Mouse (Mus musculus): ENCODE results near the gene Ano4.

Ano4 gene

GRCm38 (mm10) chr10:89344491-89345195, at the start of gene Ano4:
Gene Ano4 (minus strand): TSS chr10:89344762.
- in situ Hi-C loops (cut with MboI, MseI), result no loop called here

GRCm38 (mm10) chr10:89392687-89393086, 48.1 kb upstream of the Ano4 start:
- in situ Hi-C loops (cut with MboI, MseI), result no loop called here

DNA sequence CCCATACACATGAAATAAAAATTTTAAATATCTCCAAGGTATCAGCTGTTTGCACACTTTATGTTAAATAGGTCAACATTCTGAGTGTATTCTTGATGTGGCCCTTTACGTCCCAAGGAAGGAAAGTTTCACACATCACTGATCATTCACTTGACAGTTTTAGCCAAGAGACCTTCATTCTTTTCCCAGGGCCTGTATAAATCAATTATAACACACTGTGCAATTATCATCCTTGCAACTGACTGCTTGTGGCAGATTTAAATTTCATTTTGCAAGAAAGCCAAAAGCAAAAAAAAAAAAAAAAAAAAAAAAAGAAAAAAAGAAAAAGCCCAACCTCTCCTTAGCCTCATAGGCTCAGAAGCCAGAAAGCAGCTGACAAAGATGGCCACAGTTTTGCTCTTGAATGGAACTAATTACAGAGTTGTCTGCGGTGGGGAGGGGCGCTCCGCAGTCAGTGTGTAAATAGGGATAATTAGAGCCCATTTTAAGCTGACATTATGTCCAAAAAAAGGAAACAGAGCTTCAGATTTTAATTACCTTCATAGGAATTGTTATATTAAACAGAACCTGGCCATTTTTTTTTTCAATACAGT, 47.1 kb upstream of the Ano4 start:
- in situ Hi-C loops (cut with MboI, MseI), result no loop called here

DNA sequence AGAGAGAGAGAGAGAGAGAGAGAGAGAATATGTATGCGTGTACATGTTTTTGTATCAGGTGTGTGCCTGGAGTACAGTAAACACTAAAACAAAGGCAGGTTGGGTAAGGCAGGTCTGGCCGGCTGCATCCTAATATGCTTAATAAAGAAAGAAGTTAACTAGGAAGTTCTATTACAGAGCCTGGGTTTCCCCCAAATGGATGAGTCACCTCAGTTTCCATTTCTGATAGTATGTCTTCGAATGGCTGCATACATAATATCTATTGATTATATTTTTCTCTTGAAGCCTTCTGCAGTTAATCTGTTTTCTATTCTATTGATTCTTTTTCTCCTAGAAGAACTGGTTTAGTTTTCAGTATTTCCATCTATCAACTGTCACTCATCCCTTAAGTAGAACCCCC, 41.9 kb upstream of the Ano4 start:
- in situ Hi-C loops (cut with MboI, MseI), result no loop called here

DNA sequence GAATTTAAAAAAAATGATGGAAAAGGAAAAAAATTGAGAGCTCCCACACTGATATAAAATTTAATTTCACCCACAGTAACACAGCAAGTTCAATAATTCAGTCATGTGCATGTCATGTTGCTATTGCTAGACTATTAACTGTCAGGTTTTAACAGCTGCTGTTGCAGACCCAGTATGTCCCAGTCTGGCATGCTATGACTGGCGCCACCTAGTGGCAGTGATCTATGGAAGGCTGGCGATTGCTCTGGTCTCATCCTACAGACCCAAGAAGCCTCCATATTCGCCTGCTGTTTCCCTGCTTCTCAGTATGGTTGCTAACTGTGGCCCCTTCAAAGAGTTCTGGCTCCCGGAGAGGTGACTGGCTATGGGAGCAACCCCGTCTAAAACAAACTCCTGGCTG, 38.9 kb upstream of the Ano4 start:
- in situ Hi-C loops (cut with MboI, MseI), result no loop called here

DNA sequence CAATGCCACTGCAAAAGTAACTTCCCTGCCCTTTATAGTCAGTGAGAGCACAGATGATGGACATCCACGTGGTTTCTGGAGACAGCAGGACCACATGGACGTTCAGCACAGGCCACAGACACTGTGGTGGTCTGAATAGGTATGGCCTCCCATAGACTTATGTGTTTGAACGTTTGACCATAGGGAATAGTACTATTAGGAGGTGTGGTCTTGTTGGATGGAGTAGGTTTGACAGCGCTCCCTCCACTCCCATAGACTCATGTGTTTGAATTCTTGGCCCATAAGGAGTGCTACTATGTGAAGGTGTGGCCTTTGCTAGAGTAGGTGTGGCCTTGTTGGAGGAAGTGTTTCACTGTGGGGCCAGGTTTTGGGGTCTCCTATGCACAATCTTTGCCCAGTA, 33.2 kb upstream of the Ano4 start:
- in situ Hi-C loops (cut with MboI, MseI), result no loop called here

GRCm38 (mm10) chr10:89370051-89370450, 25.5 kb upstream of the Ano4 start:
- in situ Hi-C loops (cut with MboI, MseI), result no loop called here

GRCm38 (mm10) chr10:89358933-89359332, 14.4 kb upstream of the Ano4 start:
- in situ Hi-C loops (cut with MboI, MseI), result no loop called here

GRCm38 (mm10) chr10:89354639-89355038, 10.1 kb upstream of the Ano4 start:
- in situ Hi-C loops (cut with MboI, MseI), result no loop called here

DNA sequence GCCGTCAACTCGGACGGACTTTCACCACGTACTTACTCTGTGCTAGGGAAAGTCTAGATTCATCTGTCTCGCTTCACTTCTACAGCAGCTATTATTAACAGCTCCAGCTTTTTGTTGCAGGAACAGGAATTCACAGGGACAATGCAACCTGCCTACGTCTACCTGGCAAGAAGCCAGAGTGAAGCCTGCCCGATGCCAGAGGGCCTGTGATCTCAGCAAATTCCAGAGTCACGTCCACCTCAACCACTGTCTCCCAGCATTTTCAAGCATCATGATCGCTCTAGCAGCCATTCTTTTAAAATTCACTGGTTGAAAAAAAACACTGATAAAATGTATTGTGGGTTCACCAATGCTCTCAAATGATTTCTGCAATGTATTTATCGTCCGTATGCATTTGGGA, 6.9 kb upstream of the Ano4 start:
- in situ Hi-C loops (cut with MboI, MseI), result no loop called here

DNA sequence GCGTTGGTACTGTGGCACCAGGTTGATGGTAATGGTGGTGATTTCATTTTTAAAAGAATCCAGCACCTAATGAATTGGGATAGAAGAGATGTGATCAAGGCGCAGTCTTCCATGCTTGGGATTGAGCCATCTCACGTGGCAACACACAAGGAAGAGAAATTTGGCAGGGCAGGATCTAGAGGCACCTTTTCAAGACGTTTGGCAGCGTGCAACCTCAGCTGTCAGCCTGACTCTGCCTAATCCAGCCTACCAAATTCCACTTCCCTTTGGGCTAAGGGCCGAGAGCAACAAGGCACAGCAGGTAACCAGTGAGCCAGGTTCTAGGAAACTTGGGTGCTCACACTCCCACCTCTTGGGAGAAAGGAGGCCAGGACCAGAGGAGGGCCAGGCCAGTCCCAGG, 1.0 kb upstream of the Ano4 start:
- in situ Hi-C loops (cut with MboI, MseI), result no loop called here

DNA sequence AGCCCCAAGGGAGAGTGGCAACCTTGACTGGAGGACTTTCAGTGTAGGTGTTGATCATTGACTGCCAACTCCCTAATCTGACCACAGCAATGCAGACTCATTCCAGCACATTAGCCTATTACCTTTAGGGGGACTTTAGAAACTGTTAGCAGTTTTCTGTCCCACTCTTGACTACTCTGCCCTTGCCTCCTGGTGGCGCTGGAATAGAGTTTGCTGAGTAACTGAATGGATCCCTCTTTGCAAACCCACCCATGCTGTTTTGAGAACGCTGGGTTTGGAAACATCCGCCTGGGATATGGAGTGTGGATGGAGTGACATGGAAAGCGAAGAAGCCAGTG, 603 bp upstream of the Ano4 start:
- in situ Hi-C loops (cut with MboI, MseI), result no loop called here

DNA sequence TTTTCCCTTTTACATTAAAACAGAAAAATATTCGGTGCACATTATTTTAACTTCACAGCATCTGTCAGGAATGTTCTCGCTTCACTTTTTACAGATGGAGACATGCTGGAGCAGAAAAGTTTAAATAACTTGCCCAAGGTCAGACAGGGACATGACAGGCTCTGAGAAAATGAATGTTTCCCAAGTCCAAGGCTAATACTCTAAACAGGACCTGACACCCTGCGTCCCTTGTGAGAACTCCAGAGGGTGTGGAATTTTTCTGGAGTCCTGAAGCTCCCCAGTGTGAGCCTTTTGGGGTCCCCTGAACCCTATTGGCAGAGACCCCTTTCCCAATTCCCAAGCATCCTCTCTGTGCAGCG, 451 bp downstream of the Ano4 start:
- in situ Hi-C loops (cut with MboI, MseI), result no loop called here

DNA sequence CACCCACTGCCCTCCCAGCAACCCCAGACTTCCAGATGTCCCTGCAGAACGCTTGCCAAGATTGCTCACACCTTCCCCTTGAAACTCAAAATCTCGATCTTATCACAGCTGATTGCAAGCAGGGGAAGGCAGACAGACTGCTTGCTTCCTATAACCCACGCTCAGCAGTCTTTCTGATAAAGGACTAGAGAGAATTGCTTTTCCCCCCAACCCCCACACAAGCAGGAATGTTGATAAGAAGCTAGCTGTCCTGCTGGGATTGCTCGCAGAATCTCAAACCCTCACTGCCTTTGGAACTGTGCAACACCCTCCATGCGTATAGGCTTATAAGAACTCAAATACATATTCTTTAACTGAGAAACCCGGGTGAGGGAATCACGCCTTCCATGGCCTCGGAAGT, 846 bp downstream of the Ano4 start:
- in situ Hi-C loops (cut with MboI, MseI), result no loop called here

DNA sequence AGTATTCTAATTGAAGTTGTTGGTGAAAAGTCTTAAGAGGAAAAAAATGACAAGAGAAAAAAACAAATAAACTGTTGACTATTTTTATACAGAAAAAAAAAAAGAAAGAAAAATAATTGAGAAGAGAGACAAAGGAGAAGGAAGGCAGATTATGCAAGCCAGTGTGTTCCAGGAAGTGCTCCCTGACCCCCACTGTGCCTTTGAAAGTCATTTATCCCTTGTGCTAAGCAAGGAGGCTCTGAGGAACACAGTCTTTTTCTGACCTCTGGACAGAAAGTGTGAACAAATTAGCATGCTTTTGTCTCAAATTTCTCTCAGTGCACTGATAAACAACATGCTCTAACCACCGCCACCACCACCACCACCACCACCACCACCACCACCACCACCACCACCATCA, 14.3 kb downstream of the Ano4 start:
- in situ Hi-C loops (cut with MboI, MseI), result no loop called here

- in situ Hi-C loops (cut with MboI, MseI), result no loop called here
These were observed 14.8 kb downstream of the Ano4 start for GRCm38 (mm10) chr10:89329806-89330205.

DNA sequence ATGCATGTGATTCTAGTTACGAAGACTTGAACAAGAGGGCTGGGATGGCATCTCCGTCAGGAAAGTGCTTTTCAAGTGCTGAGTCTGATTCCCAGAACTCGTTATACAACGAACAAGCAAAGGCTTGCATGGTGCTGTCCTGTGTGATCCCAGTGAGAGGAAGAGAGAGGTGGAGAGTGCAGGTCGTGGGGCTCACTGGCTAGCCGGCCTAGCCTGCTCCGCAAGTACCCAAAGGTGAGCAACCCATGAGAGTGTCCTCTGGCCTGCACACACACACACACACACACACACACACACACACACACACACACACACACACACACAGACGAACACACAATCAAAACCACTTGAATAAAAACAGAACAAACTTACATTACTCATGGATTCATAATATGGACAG, 15.7 kb downstream of the Ano4 start:
- in situ Hi-C loops (cut with MboI, MseI), result no loop called here

- in situ Hi-C loops (cut with MboI, MseI), result no loop called here
These were observed 17.5 kb downstream of the Ano4 start for GRCm38 (mm10) chr10:89327004-89327511.

DNA sequence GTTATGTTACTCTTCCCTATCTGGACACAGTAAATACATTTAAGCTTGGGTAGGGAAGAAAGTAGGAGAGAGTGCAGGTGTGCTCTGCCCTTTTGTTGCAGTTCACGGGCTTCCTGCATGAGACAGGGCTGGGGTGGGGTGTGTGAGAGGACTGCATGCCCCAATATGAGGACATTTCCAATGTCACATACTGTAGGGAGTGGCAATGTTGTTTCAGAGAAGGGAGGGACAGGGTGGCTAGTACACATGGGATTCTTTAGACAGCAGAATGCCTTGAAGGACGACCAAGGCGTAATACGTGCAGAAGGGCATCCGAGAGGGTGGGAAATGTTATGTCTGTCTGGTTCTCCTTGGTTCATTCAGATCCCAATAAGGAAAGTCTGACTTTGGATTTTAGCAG, 18.2 kb downstream of the Ano4 start:
- in situ Hi-C loops (cut with MboI, MseI), result no loop called here

DNA sequence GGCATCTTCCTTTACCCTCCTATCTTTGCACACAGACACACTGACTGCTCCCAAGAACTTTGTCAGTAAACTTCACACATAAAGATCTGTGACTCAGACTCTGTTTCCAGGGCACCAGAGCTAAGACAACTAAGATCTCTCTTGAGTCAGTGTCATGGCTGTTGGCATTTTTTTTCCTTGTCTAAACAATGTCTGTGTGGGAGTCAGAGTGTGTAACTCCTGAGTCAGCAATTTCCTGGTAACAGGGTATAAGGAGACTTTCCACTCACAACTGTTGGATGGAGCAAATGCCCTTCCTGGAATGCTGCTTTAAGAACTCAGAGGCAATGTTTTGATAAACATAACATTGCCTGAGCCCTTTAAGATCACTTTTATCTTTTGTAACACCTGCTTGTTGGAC, 37.0 kb downstream of the Ano4 start:
- in situ Hi-C loops (cut with MboI, MseI), result no loop called here

GRCm38 (mm10) chr10:89300346-89300745, 44.2 kb downstream of the Ano4 start:
- in situ Hi-C loops (cut with MboI, MseI), result no loop called here

DNA sequence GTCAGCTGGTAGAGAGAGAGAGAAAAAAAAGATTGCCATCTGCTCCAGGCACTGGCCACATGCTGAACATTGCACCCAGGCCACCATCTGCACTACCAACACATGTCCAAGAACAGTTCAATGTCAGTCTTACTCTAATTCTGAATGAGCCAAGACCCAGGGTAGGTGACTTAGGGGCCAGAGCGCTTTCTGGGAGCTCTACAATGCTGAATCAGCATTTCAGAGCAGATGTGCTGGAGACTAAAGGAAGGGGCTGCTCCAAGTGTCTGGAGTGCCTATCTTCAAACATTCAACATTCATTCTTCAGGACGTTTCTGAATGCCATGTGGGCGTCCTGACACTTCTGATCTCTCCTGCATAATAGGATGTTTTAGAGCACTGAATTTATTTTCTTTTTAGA, 51.8 kb downstream of the Ano4 start:
- in situ Hi-C loops (cut with MboI, MseI), result no loop called here

DNA sequence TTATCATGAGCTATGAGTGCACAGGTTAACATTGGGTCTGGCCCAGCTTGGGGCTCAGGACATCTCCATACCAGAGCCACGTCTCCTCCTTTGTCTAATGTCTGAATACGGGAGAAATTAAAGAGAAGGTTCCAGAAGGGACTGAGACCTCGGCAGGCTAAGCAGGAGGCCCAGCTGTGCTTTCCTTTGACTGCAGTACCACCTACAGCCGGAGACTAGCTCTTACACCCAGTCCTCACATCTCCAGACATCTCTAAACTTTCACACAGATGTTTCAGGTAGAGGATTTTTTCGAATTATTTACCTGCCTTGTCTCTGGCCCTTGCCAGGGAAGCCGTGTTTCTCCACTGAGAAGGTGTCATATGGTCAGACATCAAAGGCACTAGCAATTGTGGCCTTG, 53.9 kb downstream of the Ano4 start:
- in situ Hi-C loops (cut with MboI, MseI), result no loop called here

DNA sequence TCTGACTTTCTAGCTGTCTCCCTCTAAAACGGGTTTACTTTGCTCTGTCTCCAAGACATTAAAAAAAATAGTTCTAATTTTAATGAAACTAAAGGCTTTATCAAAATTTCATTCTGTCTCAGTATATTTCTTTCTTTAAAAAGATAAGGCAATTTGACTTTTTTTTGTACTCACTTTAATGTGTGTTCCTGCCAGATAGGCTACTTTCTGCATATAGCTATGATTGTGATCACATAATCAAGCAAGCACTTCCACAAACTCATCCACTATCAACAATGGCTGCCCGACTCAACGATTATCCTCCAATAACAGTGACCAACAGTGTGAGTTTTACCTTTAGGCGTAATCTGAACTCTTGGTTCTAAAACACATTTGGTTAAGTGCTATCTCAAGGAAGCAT, 55.3 kb downstream of the Ano4 start:
- in situ Hi-C loops (cut with MboI, MseI), result no loop called here

Measured in T-helper 2 cell (primary cell).